Mouse (Mus musculus): Measurements from ENCODE around the gene Ceacam18.

- TF ChIP-seq CTCF (IDR thresholded peaks at IDR 0.05; ENCODE audit: low read depth) (no peak), EP300 (IDR thresholded peaks at IDR 0.05; ENCODE audit: low read depth) (no peak)
Observed at GRCm38 (mm10) chr7:43642587-43642986, 8.1 kb downstream of the Ceacam18 start.
